Mouse (Mus musculus): ENCODE data around the gene Abhd17b. TPM values are rescaled to one million over a fixed set of nuclear protein-coding genes. Genes with fewer than 3 reads are reported as not detected.

Abhd17b gene
- polyA plus RNA-seq, 1 experiment from 2014 or later, result 31.8 TPM

DNA sequence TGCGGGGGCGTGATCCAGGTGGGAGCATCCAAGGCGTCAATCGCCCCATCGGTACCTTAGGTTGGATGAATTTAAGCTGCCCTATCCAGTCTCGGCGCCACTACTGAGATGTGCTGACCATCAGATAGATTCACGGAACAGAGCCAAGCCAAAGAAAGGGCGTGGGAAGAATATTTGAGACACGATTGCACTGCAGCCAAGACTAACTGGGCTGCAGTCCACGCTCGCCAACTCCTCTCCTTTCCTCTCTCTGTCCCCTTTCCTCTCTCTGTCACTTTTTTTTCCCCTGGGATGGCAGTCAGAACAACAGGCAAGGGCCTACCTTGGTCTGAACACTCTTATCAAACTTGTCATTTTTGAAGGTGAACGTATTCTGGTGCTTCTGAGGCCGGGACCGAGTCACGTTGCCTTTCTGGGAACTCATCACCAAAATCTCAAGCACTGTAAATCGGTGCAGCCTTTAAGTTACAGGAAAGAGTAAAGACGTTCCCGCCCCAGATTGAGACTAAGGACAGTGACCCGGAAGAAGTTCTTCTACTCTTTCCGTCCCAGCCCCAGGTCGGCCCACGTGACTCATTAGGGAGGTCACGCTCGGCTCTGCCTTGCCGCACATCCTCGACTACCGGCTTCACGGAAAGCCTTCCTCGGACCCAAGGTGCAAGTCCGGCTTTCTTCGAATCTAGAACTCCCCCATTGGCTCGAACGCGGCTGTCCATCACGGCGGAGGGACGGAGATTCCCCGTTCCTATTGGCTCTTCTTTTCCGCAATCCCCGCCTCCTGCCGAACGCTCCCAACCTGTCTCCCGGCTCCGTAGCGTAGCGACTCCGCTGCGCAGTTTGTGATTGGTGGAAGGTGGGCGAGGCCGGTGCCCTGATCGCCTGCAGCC lies 457 bp upstream of the Abhd17b start, which contains the start of gene 1110059E24Rik:
TSS of gene 1110059E24Rik (minus strand) at position 692 of the 887 bp plus-strand sequence.
- H3K4me2 ChIP-seq (replicated peaks), result peak within 1 kb of the TSS; percentile 72
- peak within 1 kb of the TSS; percentile 89 for H3K4me3 ChIP-seq (replicated peaks)
- H3K27ac ChIP-seq (replicated peaks), result peak within 1 kb of the TSS; percentile 96
- WGBS, result 4% methylated on average over 52 of the region's 52 CpGs
- no peaks in the 10 kb centered on the region for H3K9me3 ChIP-seq (replicated peaks)
- ATAC-seq (ENCODE audit: insufficient number of reproducible peaks, low FRiP score, low TSS enrichment, low read depth), result peak; percentile 99
- H3K9ac ChIP-seq, result peak within 1 kb of the TSS; percentile 84
- H3K4me1 ChIP-seq, result peaks cover 21% of the 10 kb centered on the region
- no peaks in the 10 kb centered on the region for H3K36me3 ChIP-seq
- no peaks in the 10 kb centered on the region for H3K27me3 ChIP-seq

DNA sequence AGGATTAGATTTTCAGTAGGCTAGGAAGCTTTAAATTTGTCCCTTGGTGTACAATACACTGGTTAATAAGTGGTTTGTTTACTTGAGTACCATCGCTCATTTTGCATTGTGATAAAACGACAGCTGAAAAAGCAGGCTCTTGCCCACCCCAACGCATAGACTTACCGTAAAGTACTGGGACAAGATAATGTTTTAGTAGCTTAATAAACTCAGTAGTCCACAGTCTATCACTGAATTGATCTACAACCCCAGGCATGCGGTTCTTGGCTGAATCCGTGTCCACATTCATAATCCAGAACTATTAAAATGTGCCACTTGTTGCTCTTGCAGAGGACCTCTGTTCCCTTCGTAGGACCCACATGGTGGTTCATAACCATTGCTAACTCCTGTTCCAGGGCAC lies 1.8 kb downstream of the Abhd17b start:
- H3K4me1 ChIP-seq, result peaks cover 15% of the 10 kb centered on the region
- H3K4me2 ChIP-seq (replicated peaks), result peak overlapping the region; percentile 52
- H3K27me3 ChIP-seq, result no peaks in the 10 kb centered on the region
- H3K36me3 ChIP-seq, result no peaks in the 10 kb centered on the region
- H3K4me3 ChIP-seq (replicated peaks), result peak overlapping the region; percentile 89
- H3K27ac ChIP-seq (replicated peaks), result no peak overlapping the region
- H3K9ac ChIP-seq, result no peak overlapping the region
- WGBS, result 71% methylated on average over 7 of the region's 7 CpGs
- H3K9me3 ChIP-seq (replicated peaks), result no peaks in the 10 kb centered on the region
- no peak for ATAC-seq (ENCODE audit: insufficient number of reproducible peaks, low FRiP score, low TSS enrichment, low read depth)

GRCm38 (mm10) chr19:21660734-21661133 lies 7.7 kb downstream of the Abhd17b start:
- Histone ChIP-seq H3K36me3 (no peaks in the 10 kb centered on the region), H3K9ac (no peak overlapping the region), H3K4me3 (replicated peaks) (no peak overlapping the region), H3K9me3 (replicated peaks) (no peaks in the 10 kb centered on the region), H3K4me1 (no peaks in the 10 kb centered on the region; the same call in 1 of the 2 replicates), H3K27me3 (no peaks in the 10 kb centered on the region), H3K4me2 (replicated peaks) (no peak overlapping the region), H3K27ac (replicated peaks) (no peak overlapping the region)
- no peak for ATAC-seq (ENCODE audit: insufficient number of reproducible peaks, low FRiP score, low TSS enrichment, low read depth)
- WGBS, result 48% methylated on average over 1 of the region's 1 CpGs

GRCm38 (mm10) chr19:21663756-21664456 lies 10.9 kb downstream of the Abhd17b start:
- Histone ChIP-seq H3K27ac (replicated peaks) (no peak overlapping the region), H3K27me3 (no peaks in the 10 kb centered on the region), H3K9ac (no peak overlapping the region), H3K36me3 (no peaks in the 10 kb centered on the region), H3K4me3 (replicated peaks) (no peak overlapping the region), H3K4me1 (no peaks in the 10 kb centered on the region), H3K9me3 (replicated peaks) (no peaks in the 10 kb centered on the region), H3K4me2 (replicated peaks) (no peak overlapping the region)
- ATAC-seq (ENCODE audit: insufficient number of reproducible peaks, low FRiP score, low TSS enrichment, low read depth), result no peak
- 78% methylated on average over 4 of the region's 4 CpGs for WGBS

GRCm38 (mm10) chr19:21669650-21670049 lies 16.7 kb downstream of the Abhd17b start:
- no peaks in the 10 kb centered on the region for H3K27me3 ChIP-seq
- ATAC-seq (ENCODE audit: insufficient number of reproducible peaks, low FRiP score, low TSS enrichment, low read depth), result no peak
- 76% methylated on average over 4 of the region's 4 CpGs for WGBS

GRCm38 (mm10) chr19:21674354-21675096 lies 21.5 kb downstream of the Abhd17b start:
- Histone ChIP-seq H3K9ac (no peak overlapping the region), H3K27ac (replicated peaks) (no peak overlapping the region), H3K36me3 (peaks cover 12% of the 10 kb centered on the region; the same call in 1 of the 2 replicates), H3K4me2 (replicated peaks) (no peak overlapping the region), H3K27me3 (no peaks in the 10 kb centered on the region), H3K4me1 (no peaks in the 10 kb centered on the region), H3K9me3 (replicated peaks) (no peaks in the 10 kb centered on the region), H3K4me3 (replicated peaks) (no peak overlapping the region)
- WGBS, result 94% methylated on average over 17 of the region's 17 CpGs
- no peak for ATAC-seq (ENCODE audit: insufficient number of reproducible peaks, low FRiP score, low TSS enrichment, low read depth)

More at GRCm38 (mm10) chr19:21669650-21670049, 16.7 kb downstream of the Abhd17b start:
- H3K36me3 ChIP-seq, result no peaks in the 10 kb centered on the region
- no peak overlapping the region for H3K4me2 ChIP-seq (replicated peaks)
- H3K4me3 ChIP-seq (replicated peaks), result no peak overlapping the region
- H3K9ac ChIP-seq, result no peak overlapping the region
- no peak overlapping the region for H3K27ac ChIP-seq (replicated peaks)
- no peaks in the 10 kb centered on the region for H3K4me1 ChIP-seq
- H3K9me3 ChIP-seq (replicated peaks), result no peaks in the 10 kb centered on the region

- Histone ChIP-seq H3K27ac (replicated peaks) (no peak overlapping the region), H3K9ac (no peak overlapping the region), H3K27me3 (no peaks in the 10 kb centered on the region), H3K9me3 (replicated peaks) (no peaks in the 10 kb centered on the region), H3K4me2 (replicated peaks) (no peak overlapping the region), H3K36me3 (peaks cover 27% of the 10 kb centered on the region), H3K4me3 (replicated peaks) (no peak overlapping the region), H3K4me1 (no peaks in the 10 kb centered on the region)
- 94% methylated on average over 3 of the region's 3 CpGs for WGBS
- no peak for ATAC-seq (ENCODE audit: insufficient number of reproducible peaks, low FRiP score, low TSS enrichment, low read depth)
Measured at GRCm38 (mm10) chr19:21680091-21680490, 27.1 kb downstream of the Abhd17b start.

GRCm38 (mm10) chr19:21680986-21681385 lies 28.0 kb downstream of the Abhd17b start:
- WGBS, result 95% methylated on average over 10 of the region's 10 CpGs
- no peaks in the 10 kb centered on the region for H3K27me3 ChIP-seq

GRCm38 (mm10) chr19:21713260-21714031 lies 60.5 kb downstream of the Abhd17b start:
- H3K27me3 ChIP-seq, result no peaks in the 10 kb centered on the region
- H3K36me3 ChIP-seq, result no peaks in the 10 kb centered on the region
- WGBS, result 69% methylated on average over 3 of the region's 3 CpGs
- no peaks in the 10 kb centered on the region for H3K9me3 ChIP-seq (replicated peaks)
- no peak overlapping the region for H3K4me3 ChIP-seq (replicated peaks)
- no peak overlapping the region for H3K4me2 ChIP-seq (replicated peaks)
- peaks cover 4% of the 10 kb centered on the region; the same call in 1 of the 2 replicates for H3K4me1 ChIP-seq
- peak overlapping the region; percentile 22; the same call in 1 of the 2 replicates for H3K27ac ChIP-seq (replicated peaks)
- H3K9ac ChIP-seq, result no peak overlapping the region
- ATAC-seq (ENCODE audit: insufficient number of reproducible peaks, low FRiP score, low TSS enrichment, low read depth), result no peak

More at GRCm38 (mm10) chr19:21680986-21681385, 28.0 kb downstream of the Abhd17b start:
- ATAC-seq (ENCODE audit: insufficient number of reproducible peaks, low FRiP score, low TSS enrichment, low read depth), result no peak
- H3K4me2 ChIP-seq (replicated peaks), result no peak overlapping the region
- no peak overlapping the region for H3K4me3 ChIP-seq (replicated peaks)
- peaks cover 26% of the 10 kb centered on the region for H3K36me3 ChIP-seq
- no peaks in the 10 kb centered on the region for H3K9me3 ChIP-seq (replicated peaks)
- H3K9ac ChIP-seq, result no peak overlapping the region
- H3K4me1 ChIP-seq, result no peaks in the 10 kb centered on the region
- no peak overlapping the region for H3K27ac ChIP-seq (replicated peaks)

GRCm38 (mm10) chr19:21714278-21714883 lies 61.4 kb downstream of the Abhd17b start:
- WGBS, result 55% methylated on average over 10 of the region's 10 CpGs
- H3K9ac ChIP-seq, result no peak overlapping the region
- H3K4me2 ChIP-seq (replicated peaks), result no peak overlapping the region
- no peak overlapping the region for H3K4me3 ChIP-seq (replicated peaks)
- H3K9me3 ChIP-seq (replicated peaks), result no peaks in the 10 kb centered on the region
- 0 out of 2 replicates have a peak overlapping the region, but pooled peaks have one; percentile 22 for H3K27ac ChIP-seq (replicated peaks)
- H3K4me1 ChIP-seq, result peaks cover 4% of the 10 kb centered on the region; the same call in 1 of the 2 replicates
- no peaks in the 10 kb centered on the region for H3K36me3 ChIP-seq
- ATAC-seq (ENCODE audit: insufficient number of reproducible peaks, low FRiP score, low TSS enrichment, low read depth), result no peak
- H3K27me3 ChIP-seq, result no peaks in the 10 kb centered on the region
